Mouse (Mus musculus) brain, adult 10 weeks (tissue): Measurements from ENCODE around the gene Spin2g. TPM values are rescaled to one million over a fixed set of nuclear protein-coding genes. Genes with fewer than 3 reads are reported as not detected.

Source experiments
- polyA plus RNA-seq: library from polyadenylated mRNA; stranded (reverse); fragments of 350-450 nt; fragmentation: Illumina TruSeq; extraction: RNeasy Lipid Tissue Mini Kit (QIAGEN cat#74804); gene quantifications from one replicate; pipeline ENCODE4 v1.2.3, GENCODE M21; 2015; ENCODE audit warnings: low read depth, low replicate concordance

Spin2g gene
- not detected for polyA plus RNA-seq

DNA sequence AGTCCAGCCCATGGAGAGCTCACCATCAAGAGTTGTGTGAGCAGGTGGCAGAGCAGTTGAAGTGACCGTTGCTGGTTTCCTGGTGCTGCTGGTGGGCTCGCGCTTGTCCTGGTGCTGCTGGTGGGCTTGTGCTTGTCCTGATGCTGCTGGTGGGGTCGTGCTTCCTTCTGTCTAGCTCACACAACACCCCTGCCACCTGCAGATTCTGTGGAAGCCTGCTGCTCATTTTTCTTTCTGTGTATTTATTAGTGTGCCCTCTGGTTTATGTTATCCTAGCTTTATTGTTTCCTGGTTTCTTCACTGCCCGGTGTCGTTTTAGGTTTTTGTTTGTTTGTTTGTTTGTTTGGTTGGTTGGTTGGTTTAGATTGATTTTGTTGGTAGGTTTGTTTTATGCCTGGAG lies at the start of gene Spin2g:
TSS of gene Spin2g (minus strand) at position 101 of the 400 bp plus-strand sequence.

Other genes with a start within 250 kb of the Spin2g start
- gene Btbd35f9, start 77.2 kb downstream of the Spin2g start, polyA plus RNA-seq, result not detected
- gene Btbd35f8, start 211.8 kb upstream of the Spin2g start, polyA plus RNA-seq, result not detected